Mouse (Mus musculus) hindbrain, embryonic 10.5 days (tissue): ENCODE results near the gene Arrdc2. TPM values are rescaled to one million over a fixed set of nuclear protein-coding genes. Genes with fewer than 3 reads are reported as not detected.

Experiments used
- DNase-seq: peaks from one replicate; pipeline ENCODE4 v3.0.0-alpha.2; 2017; ENCODE audit warnings: low spot score
- H3K27ac ChIP-seq: fragments of 300-500 bp; sonication (generic); 2 replicates; pipeline ENCODE4 v1.5.1; 2016; ENCODE audit warnings: mild to moderate bottlenecking, moderate library complexity
- H3K27me3 ChIP-seq: fragments of 300-500 bp; sonication (generic); 2 replicates; pipeline ENCODE4 v1.6.1; 2016; ENCODE audit warnings: mild to moderate bottlenecking; ENCODE audit not compliant: poor library complexity, insufficient read depth, severe bottlenecking
- H3K36me3 ChIP-seq: fragments of 300-500 bp; sonication (generic); 2 replicates; pipeline ENCODE4 v1.6.1; 2016; ENCODE audit warnings: mild to moderate bottlenecking, moderate library complexity
- H3K4me1 ChIP-seq: fragments of 300-500 bp; sonication (generic); replicated peaks from 2 replicates; pipeline ENCODE4 v1.6.1; 2016; ENCODE audit warnings: mild to moderate bottlenecking
- H3K4me3 ChIP-seq: fragments of 300-500 bp; sonication (generic); 2 replicates; pipeline ENCODE4 v1.5.1; 2016; ENCODE audit warnings: mild to moderate bottlenecking, moderate library complexity
- H3K9me3 ChIP-seq: fragments of 300-500 bp; sonication (generic); 2 replicates; pipeline ENCODE4 v1.6.1; 2016; ENCODE audit warnings: mild to moderate bottlenecking, moderate library complexity
- whole genome bisulfite sequencing: fragments of 180-500 bp; shearing (Covaris S2); methylation state at CpG from one replicate; pipeline ENCODE4 v1.1.7; 2016; 5-methylcytosine and 5-hydroxymethylcytosine counted together
- polyA plus RNA-seq: library from polyadenylated mRNA; unstranded; fragments of >200 nt; fragmentation: Nextera tagmentation; extraction: Ambion mirVana; gene quantifications from 2 replicates; pipeline ENCODE4 v1.2.1, GENCODE M21; 2016

The Arrdc2 gene
- polyA plus RNA-seq, 1 experiment from 2014 or later: 8.7 TPM

DNA sequence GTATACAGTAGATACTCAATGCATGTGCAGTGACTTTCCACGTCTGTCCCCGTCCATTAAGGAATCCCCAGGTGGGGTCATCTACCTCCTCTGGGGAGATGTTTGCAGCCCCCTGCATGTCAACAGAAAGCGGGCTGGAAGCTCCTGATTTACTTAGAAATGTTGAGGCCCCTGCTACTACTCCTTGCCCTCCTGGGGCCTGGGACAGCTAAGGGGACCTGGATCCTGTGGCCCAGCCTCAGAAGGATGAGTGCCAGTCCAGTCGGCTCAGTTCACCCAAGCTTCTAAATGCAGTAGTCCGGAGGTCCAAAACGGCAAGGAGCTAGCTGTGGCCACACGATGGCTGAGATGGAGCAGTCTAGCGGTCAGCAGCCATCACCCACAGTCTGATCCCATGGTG, 4.4 kb upstream of the Arrdc2 start:
- H3K36me3 ChIP-seq: no peaks in the 10 kb centered on the region
- H3K4me3 ChIP-seq: no peak overlapping the region
- H3K9me3 ChIP-seq: no peaks in the 10 kb centered on the region
- H3K27me3 ChIP-seq: peaks cover 39% of the 10 kb centered on the region
- peak overlapping the region; percentile 68 for H3K27ac ChIP-seq
- no peak for DNase-seq
- peaks cover 45% of the 10 kb centered on the region for H3K4me1 ChIP-seq
- 87% methylated on average over 8 of the region's 8 CpGs for WGBS

DNA sequence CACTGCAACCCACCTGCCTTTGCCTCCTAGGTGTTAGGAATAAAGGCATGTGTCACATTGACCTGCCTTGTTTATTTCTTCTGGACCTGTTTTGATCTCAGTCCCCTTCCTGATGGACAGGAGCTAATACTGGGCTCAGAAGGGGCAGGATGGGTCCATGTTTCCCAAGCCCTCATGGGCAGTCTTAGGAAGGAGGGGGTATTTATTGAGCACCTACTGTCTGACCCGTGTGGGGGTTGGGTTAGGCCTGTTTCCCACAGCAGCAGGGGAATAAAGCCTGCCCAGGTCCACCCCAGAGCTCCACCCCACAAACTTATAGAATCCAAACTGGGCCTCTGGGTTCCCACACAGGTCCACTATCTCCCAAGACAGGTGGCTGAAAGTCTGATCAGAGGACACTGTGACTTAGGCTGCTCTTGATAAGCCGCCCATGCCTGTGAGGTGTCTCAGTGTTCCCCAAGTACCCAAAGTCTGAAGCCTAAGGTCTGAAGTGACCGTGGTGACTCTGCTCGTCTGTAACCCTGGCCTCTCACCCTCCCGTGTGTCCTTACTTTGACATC, 3.8 kb upstream of the Arrdc2 start:
- no peak overlapping the region for H3K4me3 ChIP-seq
- no peak for DNase-seq
- no peaks in the 10 kb centered on the region for H3K36me3 ChIP-seq
- peaks cover 33% of the 10 kb centered on the region for H3K27me3 ChIP-seq
- no peak overlapping the region for H3K27ac ChIP-seq
- H3K9me3 ChIP-seq: no peaks in the 10 kb centered on the region
- 87% methylated on average over 5 of the region's 5 CpGs for WGBS
- peaks cover 52% of the 10 kb centered on the region for H3K4me1 ChIP-seq

DNA sequence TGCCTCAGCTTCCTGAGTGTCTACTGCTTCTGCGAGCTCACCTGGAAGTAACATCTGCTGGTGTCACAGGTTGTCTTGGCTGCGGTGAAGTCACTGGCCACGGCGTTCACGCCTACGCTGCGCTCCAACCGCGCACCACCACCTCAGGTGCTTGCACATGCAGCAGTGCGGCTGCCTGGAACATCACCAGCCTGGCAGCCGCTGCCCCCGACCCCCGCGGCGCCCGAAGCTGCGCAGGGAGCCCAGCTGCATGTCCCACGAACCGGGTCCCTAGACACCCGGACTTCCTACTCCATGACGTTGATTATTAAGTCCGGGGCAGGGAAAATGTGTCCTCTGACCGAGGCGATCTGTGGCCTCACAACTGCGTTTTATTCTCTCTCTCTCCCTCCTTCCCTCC, 3.0 kb upstream of the Arrdc2 start:
- WGBS: 72% methylated on average over 25 of the region's 25 CpGs
- H3K27me3 ChIP-seq: peaks cover 25% of the 10 kb centered on the region
- peaks cover 52% of the 10 kb centered on the region for H3K4me1 ChIP-seq
- no peaks in the 10 kb centered on the region for H3K9me3 ChIP-seq
- no peak overlapping the region for H3K4me3 ChIP-seq
- no peak for DNase-seq
- 0 out of 2 replicates have a peak overlapping the region, but pooled peaks have one; percentile 3 for H3K27ac ChIP-seq
- H3K36me3 ChIP-seq: no peaks in the 10 kb centered on the region

DNA sequence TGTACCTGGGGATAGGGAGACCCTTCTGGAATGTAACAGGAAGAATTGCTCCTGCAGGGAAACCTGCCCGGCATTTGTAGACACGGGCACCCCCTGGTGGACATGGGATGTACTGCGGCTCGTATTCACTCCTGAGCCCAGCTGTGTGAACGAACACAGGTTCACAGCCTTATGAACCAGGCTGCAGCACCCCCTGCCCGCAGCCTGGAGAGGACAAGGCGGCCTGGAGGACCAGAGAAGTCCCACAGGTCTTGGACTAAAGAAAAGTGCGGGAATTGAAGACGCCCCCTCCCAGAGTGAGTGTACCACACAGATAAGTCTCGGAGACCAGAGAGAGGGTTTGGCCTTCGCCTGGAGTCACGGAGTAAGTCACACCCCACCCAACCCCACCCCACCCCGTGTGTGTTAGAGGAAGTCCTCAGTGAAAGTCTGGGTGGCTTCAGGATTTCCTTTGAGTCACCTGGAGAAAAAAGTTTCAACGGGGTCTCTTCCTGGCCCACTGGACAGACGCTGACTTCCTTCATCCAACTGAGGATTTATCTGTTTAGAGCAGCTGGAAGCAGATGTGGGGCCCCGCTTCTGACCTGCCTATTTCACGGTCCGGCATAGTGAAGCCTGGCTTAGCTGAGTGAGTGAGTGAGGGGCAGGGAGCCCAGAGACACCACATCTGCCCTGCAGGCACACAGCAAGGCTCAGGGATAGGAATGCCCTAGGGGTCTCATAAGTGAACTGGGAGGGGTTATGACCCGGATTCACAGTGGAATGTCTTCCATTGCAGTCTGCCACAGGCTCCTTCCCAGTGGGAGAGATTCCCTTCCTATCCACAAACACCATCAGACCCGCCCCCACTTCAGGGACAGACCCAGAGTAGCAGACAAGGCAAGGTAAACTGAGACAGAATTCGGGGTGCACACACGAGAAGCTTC, 1.9 kb upstream of the Arrdc2 start:
- DNase-seq: peak; percentile 92
- Histone ChIP-seq H3K36me3 (peaks cover 6% of the 10 kb centered on the region; the same call in 1 of the 2 replicates), H3K9me3 (no peaks in the 10 kb centered on the region), H3K27me3 (peaks cover 18% of the 10 kb centered on the region), H3K4me1 (peaks cover 45% of the 10 kb centered on the region), H3K27ac (peak overlapping the region; percentile 70), H3K4me3 (peak overlapping the region; percentile 18)
- WGBS: 44% methylated on average over 22 of the region's 22 CpGs

DNA sequence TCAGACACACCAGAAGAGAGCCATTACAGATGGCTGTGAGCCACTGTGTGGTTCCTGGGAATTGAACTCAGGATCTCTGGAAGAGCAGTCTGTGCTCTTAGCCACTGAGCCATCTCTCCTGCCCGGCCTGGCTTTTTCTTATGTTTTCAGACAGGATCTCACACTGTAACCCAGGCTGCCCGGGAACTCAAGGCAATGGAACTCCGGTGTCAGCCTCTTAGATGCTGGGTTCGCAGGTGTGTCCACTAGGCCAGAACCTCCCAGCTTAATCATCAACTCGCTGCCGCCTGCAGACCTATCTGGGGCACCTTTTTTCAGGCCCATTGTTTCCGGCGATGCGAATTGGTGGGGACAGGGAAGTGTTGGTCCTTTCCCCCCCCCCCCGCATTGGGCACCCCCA, 1.1 kb upstream of the Arrdc2 start:
- peak overlapping the region; percentile 0; the same call in 1 of the 2 replicates for H3K4me3 ChIP-seq
- H3K9me3 ChIP-seq: no peaks in the 10 kb centered on the region
- no peak for DNase-seq
- H3K36me3 ChIP-seq: peaks cover 14% of the 10 kb centered on the region
- H3K27me3 ChIP-seq: peaks cover 16% of the 10 kb centered on the region
- H3K27ac ChIP-seq: peak overlapping the region; percentile 70
- WGBS: 62% methylated on average over 10 of the region's 10 CpGs
- H3K4me1 ChIP-seq: peaks cover 47% of the 10 kb centered on the region

DNA sequence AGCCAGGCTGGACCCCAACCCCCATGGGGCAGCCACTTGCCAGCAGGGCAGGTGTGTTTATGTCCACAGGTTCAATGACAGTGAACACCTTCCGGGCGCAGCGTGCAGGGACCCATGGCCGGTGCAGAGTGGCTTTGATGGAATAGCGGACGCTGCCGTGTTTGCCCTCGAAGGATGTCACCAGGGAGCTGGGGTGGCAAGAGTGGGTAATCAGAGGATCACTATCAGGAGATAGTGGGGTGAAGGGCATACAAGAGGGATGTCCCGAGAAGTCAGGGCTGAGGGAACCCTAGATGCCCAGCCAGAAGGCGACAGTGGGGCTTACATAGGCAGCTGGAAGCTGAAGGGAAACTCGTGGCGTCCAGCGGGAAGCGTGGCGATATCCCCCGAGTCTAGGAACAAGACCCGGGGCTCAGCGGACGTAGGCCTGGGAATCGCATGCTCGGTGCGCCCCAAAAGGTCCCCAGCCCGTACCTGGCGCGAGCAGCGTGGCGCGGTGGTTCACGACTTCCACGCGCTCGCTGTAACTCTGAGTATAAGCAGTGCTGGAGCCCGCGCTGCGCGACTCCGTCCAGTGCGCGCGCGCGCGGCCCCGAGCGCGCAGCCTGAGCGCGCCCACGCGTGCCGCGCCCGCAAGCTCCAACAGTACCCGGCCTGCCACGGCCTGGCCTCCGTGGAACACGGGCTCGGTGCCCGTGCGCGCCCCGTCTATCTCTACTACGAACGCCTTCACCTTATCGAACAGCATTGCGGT, 689 bp downstream of the Arrdc2 start:
- H3K36me3 ChIP-seq: peaks cover 27% of the 10 kb centered on the region
- WGBS: 3% methylated on average over 66 of the region's 66 CpGs
- peak overlapping the region; percentile 69 for H3K4me3 ChIP-seq
- H3K27me3 ChIP-seq: peaks cover 13% of the 10 kb centered on the region
- H3K27ac ChIP-seq: peak overlapping the region; percentile 92
- DNase-seq: peak; percentile 45
- H3K4me1 ChIP-seq: peaks cover 34% of the 10 kb centered on the region
- H3K9me3 ChIP-seq: no peaks in the 10 kb centered on the region

DNA sequence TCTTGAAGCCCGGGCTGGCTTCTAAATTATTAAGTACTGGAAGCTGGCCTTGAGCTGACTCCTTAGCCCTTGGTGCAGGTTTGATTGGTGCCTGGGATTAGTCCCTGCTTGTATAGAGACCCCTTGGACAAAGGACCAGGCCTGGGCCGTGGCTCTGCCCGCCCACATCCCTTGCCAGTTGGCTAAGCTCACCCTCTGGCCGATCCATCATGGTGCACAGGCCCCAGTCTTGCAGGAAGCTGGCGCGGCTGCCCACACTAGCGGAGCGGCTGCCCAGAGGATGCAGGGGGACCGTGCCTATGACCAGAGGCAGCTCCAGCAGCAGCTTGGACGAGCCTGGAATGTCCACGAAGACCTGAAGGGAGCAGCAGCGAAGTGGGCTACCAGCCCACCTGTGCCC, 2.9 kb downstream of the Arrdc2 start:
- Histone ChIP-seq H3K4me3 (no peak overlapping the region), H3K4me1 (peaks cover 50% of the 10 kb centered on the region), H3K27ac (no peak overlapping the region; the same call in 1 of the 2 replicates), H3K27me3 (peaks cover 2% of the 10 kb centered on the region; the same call in 1 of the 2 replicates), H3K36me3 (peaks cover 27% of the 10 kb centered on the region), H3K9me3 (no peaks in the 10 kb centered on the region)
- no peak for DNase-seq
- WGBS: 89% methylated on average over 12 of the region's 12 CpGs

DNA sequence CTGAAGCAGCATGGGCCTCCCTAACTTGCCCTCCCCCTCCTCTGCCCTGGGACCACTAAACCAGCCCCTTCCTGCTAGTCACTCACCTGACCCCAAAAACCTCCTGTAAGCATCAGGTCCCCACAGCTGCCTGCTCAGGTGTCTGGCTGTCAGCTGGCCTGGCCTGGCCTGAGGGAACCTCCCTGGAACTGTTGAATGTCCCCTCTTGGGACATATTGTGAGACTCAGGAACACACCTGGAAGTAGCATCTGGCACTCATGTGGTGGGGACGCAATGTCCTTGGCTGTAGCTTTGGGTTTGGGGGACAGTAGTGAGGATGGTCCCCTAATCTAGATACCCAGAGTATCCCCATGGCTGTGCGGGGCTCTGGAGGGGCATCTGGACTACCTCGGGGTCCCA, 5.4 kb downstream of the Arrdc2 start:
- H3K9me3 ChIP-seq: no peaks in the 10 kb centered on the region
- 0 out of 2 replicates have a peak overlapping the region, but pooled peaks have one; percentile 62 for H3K27ac ChIP-seq
- H3K36me3 ChIP-seq: peaks cover 27% of the 10 kb centered on the region
- peaks cover 35% of the 10 kb centered on the region for H3K4me1 ChIP-seq
- 93% methylated on average over 3 of the region's 3 CpGs for WGBS
- H3K27me3 ChIP-seq: no peaks in the 10 kb centered on the region
- H3K4me3 ChIP-seq: no peak overlapping the region
- DNase-seq: no peak

DNA sequence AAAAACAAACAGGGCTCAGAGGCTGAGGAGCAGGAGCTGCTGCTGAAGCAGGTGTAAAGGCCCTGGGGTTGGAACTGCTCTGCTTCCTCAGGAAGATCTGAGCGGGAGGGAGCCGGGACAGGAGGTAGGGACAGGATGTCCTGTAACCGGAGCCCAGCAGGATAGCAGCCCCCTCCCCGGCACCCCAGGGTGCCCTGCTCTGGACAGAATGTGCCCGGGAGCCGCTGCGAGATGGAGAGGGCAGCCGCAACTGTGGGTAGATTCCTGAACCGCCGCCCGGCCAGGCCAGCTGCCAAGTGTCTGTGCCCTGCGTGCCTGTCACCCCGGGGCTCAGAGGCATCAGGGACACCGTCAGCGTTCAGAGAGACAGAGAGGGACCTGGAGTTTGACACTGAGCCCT, 6.0 kb downstream of the Arrdc2 start:
- peaks cover 29% of the 10 kb centered on the region for H3K4me1 ChIP-seq
- no peak for DNase-seq
- H3K27me3 ChIP-seq: no peaks in the 10 kb centered on the region
- peak overlapping the region; percentile 62; the same call in 1 of the 2 replicates for H3K27ac ChIP-seq
- WGBS: 46% methylated on average over 15 of the region's 15 CpGs
- H3K4me3 ChIP-seq: no peak overlapping the region
- no peaks in the 10 kb centered on the region for H3K9me3 ChIP-seq
- peaks cover 27% of the 10 kb centered on the region for H3K36me3 ChIP-seq

DNA sequence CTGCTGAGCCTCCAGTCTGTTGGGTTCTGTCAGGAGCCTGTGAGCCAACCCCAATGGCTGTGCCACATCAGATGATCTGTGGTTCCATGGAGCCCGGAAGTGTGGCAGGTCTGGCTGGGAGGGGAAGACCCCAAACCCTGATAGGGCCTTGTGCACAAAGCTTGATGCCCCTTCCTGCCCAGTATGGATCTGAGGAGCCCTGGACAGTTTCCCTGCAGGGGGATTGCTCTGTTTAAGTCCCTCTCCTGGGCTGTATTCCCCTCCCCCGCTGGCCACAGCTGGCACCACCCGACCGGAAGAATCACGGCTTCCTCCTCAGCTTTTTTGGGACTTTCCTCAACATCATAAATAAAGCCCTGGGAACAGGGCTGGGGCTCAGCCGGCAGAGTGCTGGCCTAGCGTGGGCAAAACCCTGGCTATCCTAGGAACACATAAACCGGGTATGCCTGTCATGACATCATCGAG, 6.5 kb downstream of the Arrdc2 start:
- Histone ChIP-seq H3K27ac (peak overlapping the region; percentile 62; the same call in 1 of the 2 replicates), H3K9me3 (no peaks in the 10 kb centered on the region), H3K4me3 (no peak overlapping the region), H3K27me3 (no peaks in the 10 kb centered on the region), H3K4me1 (peaks cover 27% of the 10 kb centered on the region), H3K36me3 (peaks cover 27% of the 10 kb centered on the region)
- WGBS: 61% methylated on average over 9 of the region's 9 CpGs
- no peak for DNase-seq

DNA sequence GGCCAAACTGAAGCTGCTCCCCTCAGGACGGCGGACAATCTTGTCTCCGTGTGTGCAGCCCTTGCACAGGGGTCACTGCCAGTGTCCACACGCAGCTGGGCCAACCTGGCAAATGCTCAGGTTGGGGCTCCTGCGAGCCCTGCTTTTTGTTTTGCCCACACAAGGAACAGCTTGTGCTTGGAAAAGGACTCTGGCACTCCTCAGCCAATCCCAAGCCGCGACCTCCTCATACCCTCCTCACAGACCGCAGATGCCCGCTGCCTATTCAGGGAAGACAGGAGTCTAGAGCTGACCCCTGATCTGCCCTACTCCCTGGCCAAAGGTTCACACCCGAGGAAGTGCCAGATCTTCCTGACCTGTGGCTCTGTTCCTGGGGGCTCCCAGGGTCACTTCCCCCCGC, 7.1 kb downstream of the Arrdc2 start:
- H3K4me3 ChIP-seq: no peak overlapping the region
- H3K9me3 ChIP-seq: no peaks in the 10 kb centered on the region
- peaks cover 27% of the 10 kb centered on the region for H3K4me1 ChIP-seq
- 0 out of 2 replicates have a peak overlapping the region, but pooled peaks have one; percentile 50 for H3K27ac ChIP-seq
- 64% methylated on average over 11 of the region's 11 CpGs for WGBS
- no peaks in the 10 kb centered on the region for H3K27me3 ChIP-seq
- H3K36me3 ChIP-seq: peaks cover 27% of the 10 kb centered on the region
- no peak for DNase-seq

DNA sequence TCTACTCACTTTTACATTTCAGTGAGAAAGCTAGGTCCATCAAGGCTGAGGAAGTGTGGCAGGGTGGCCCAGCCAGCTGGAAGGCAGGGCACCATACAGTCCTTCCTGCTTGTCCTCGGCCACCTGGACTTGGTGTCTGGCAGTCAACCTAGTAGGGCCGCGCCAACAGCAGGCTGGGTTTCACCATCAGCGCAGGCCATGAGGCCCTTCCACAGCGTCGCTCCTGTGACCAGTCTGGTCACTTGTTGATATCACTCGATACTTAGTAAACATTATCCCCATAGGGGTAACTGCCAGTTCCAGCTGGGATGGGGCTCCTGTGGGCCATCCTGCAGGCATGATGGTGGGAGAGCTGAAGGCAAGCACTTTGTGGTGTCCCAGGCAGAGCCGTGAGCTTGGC, 8.0 kb downstream of the Arrdc2 start:
- Histone ChIP-seq H3K36me3 (peaks cover 22% of the 10 kb centered on the region), H3K4me1 (peaks cover 27% of the 10 kb centered on the region), H3K27ac (no peak overlapping the region), H3K4me3 (no peak overlapping the region), H3K27me3 (no peaks in the 10 kb centered on the region), H3K9me3 (0 out of 2 replicates have a peak, but pooled peaks cover 4% of the 10 kb centered on the region)
- DNase-seq: no peak
- WGBS: 86% methylated on average over 8 of the region's 8 CpGs
